Mouse (Mus musculus) right cerebral cortex, postnatal 14 days (tissue): ENCODE measurements around the gene Rbm20.
A peak's percentile ranks its signal among the peaks of the same experiment; 100 is the strongest.

ENCODE experiments used
- DNase-seq: peaks from one replicate; pipeline ENCODE4 v3.0.0; 2022

Rbm20 gene

DNA sequence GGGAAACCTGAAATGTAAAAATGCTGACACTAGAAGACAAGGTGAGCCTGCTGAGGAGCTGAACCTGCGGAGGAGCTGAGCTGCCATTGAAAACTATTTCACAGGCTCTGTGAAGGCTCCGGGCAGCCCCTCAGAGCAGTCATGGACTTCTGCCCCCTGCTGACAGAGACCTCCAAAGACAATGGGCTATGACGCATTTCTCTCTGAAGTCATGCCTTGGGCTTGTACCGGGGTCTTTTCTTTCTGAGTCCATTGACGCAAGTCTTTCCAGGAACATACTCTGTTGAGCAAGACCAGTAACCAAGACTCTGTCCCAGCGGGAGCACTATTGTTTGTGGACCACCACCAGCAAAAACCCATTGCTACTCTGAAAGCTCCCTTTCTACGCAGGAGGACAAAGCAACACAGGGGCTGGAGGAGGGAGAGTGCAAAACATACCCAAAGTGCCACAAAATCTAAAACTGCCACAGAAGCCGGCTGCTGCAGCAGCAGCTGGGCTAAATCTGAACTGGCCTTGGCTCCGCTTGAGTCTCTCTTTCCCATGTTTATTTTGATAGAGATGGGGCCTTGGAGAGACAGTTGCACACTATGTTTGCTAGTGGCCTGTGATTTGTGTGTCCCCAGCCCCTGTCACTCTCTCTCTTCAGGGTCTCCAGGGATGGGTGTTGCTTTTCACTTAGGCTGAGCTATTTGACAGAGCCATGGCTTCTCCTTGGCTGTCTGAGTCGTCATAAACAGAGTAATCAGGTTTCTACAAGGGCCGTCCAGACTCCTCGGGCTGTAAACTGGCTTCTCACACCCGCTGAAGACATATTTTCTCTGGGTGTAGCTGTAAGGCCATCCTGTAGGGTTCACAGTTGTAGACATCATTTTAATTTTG, 144.4 kb downstream of the Rbm20 start:
- no peak for DNase-seq

- DNase-seq: no peak
Observed at GRCm38 (mm10) chr19:53823847-53824246, 146.7 kb downstream of the Rbm20 start.

DNA sequence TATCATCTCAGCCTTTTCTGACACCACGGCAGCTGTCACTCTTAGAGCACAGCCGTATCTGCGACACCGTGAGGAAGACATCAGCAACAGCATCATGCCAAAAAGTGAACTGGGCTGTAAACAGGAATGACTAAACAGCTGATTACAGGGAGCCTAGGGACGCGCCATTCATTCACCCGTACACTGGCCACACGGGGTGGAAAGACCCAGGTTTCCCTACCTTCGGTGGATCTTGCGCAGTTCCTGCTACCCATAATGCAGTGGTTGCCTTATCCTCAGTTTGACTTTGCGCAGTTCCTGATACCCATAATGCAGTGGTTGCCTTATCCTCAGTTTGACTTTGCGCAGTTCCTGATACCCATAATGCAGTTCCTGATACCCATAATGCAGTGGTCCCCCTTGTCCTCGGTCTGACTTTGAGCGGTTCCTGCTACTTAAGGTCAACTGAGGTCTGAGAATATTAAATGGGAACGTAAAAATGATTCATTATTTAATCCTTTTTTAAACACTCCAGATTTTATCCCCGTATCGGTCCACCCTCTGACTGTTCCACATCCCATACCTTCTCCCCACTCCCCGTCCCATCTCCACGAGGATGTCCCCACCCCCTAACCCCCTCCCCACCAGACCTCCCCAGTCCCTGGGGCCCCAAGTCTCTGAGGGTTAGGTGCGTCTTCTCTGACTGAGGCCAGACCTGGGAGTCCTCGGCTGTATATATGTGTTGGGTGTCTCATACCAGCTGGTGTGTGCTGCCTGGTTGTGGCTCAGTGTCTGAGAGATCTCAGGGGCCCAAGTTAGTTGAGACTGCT, 148.0 kb downstream of the Rbm20 start:
- no peak for DNase-seq

DNA sequence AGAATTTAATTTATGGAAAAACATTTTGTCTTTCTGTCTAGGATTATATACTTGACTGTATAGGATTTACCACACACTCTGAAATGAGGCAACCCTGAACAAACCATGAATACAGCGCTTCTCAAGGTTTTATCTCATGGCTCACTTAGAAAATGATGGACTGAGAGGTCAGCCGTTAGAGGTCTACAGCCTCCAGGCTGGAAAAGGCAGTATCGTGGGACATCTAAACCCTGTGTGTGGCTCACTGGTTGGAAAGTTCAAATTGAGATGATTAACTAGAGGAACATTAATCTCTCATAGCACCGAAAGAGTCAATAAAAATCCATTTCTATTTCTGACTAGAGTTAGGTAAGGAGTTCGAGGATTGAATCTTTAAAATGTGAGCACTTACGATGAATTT, 152.9 kb downstream of the Rbm20 start:
- no peak for DNase-seq

GRCm38 (mm10) chr19:53830407-53831163, 153.5 kb downstream of the Rbm20 start:
- no peak for DNase-seq

GRCm38 (mm10) chr19:53831164-53831448, 154.0 kb downstream of the Rbm20 start:
- DNase-seq: no peak

GRCm38 (mm10) chr19:53832512-53832911, 155.4 kb downstream of the Rbm20 start:
- no peak for DNase-seq

GRCm38 (mm10) chr19:53833745-53834369, 156.8 kb downstream of the Rbm20 start:
- DNase-seq: no peak

- DNase-seq: no peak
Observed at GRCm38 (mm10) chr19:53836569-53837454, 159.7 kb downstream of the Rbm20 start.

DNA sequence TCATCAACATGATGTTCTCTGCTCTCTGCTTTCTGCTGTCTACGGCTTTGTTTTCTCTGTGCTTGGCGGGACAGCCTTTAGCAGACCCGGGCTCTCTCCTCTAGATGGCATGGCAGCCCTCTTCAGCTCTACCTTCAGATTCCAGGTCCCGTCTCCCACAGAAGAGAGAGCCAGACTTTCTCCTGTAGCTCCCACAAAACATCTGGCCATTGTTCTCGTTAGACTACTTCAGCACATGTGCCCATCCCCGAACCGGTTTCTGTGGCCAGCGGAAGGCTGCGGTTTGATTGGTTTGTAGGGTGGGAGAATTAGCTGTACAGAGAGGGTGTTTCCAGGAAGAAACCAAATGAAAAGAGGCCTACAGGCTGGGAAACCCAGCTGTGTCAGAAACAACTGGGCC, 161.7 kb downstream of the Rbm20 start:
- DNase-seq: no peak

DNA sequence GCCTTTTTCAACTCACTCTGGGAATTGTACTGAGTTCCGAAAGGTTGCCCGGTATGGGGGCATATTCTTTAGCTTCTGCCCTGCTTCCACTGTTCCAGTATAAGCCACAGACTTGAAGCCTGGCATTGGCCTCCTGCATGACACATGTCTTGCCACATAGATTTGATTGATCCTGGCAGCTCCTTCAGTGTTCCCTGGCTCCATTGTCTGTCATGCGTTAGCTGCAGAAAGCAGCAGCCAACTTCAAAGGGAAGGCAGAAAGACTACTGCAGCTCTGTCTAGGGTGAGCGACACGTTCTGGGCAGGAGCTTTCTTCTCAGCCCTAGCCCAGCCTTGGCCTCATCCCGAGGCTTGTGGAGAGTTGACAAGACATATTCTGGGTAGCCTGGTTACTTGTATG, 162.7 kb downstream of the Rbm20 start:
- DNase-seq: no peak

GRCm38 (mm10) chr19:53841915-53842314, 164.8 kb downstream of the Rbm20 start:
- peak; percentile 60 for DNase-seq

DNA sequence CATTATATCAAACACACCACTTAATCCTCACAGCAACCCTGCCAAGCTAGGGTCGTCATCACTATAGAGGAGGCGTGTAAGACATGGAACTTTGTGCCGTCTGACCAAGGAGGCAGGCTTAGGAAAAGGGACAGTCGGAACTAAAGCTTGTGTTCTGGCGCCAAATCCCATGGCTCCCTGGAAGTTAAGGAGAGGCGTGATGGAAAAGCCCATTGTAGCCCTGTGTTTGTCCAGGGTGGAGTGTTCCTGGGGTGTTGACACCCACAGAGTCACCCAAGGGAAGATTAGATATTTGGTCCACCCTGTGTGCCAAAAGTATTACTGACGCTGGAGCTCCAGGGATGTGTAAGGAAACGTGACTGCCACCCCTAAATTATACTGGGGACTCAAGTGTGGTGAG, 166.9 kb downstream of the Rbm20 start:
- DNase-seq: no peak

GRCm38 (mm10) chr19:53848272-53848995, 171.3 kb downstream of the Rbm20 start:
- no peak for DNase-seq

DNA sequence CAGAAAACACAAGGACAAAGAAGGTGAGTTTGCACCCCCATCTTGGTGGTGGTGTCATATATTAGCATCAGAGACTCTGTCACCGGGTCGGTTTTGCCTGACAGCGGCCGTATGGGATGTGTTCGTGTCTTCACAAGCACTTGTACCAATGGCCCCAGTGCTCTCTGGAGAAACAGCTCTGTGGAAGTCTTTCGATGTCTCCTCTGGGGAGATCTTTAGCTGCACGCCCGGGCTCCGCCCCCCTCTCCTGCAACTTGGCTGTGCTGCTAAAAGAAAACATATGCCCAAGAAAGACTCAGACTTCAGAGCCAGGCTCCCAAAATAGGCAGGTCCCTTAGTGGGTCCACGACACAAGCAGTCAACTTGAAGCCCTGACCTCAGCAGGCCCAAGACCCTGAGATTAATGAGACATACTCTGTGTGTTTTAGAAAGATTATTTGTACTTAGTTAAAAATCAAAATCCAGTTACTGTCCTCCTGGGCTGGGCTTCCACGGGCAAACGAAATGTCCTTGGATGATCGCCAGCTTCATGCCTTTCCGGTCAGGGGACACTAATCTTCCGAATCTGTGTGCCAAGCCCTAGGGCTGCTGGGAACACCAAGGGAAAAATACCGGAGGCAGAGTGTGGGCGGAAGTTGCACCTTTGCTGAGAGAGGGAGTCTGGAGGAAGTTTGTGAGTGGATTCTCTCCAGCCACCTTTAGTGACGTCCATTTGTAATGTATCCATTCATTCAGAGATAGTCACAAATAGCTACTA, 173.2 kb downstream of the Rbm20 start:
- DNase-seq: no peak

DNA sequence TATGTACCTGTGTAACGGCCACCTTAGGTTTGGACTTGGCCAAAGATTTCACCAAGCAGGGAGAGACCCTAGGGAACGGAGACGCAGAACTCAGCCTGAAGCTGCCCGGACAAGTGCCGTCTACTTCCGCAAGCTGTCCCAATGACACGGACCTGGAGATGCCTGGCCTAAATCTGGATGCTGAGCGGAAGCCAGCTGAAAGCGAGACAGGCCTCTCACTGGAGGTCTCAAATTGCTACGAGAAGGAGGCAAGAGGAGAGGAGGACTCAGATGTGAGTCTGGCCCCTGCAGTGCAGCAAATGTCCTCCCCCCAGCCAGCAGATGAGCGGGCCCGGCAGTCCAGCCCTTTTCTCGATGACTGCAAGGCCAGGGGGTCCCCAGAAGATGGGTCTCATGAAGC, 174.2 kb downstream of the Rbm20 start:
- no peak for DNase-seq

GRCm38 (mm10) chr19:53851826-53852698, 175.0 kb downstream of the Rbm20 start:
- DNase-seq: no peak

DNA sequence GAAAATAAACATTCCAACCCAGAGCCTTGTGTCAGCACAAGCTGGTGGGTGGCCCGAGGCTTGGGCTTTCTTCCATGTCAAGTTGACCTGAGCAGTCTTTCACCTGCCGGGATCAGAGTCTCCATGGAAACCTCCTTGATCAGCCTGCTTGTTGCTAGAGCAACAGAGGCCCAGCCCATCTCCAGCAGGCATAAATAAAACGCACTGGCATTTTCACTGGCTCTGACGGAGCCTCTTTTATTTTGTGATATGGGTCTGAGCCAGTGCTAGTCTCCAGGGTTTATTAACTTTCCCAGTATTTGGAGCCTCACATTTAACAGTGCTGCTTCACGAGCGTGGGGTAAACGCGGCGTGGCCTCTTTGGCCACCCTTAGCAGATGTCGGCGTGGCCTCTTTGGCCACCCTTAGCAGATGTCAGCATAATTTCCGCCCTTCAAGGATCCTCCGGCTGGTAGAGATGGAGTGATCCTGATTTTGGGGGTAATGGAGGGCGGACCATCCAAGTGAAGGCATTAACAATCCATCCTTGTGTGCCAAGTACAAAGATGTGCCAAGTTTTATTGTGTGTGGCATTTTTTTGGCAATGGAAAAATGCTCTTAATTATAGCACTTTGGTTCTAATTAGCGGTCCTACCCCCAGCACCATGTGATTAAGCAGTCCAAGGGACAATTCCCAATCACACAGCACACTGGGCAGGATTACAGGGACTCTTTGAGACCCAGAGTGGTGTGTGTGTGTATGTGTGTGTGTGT, 175.8 kb downstream of the Rbm20 start:
- peak; percentile 51 for DNase-seq

DNA sequence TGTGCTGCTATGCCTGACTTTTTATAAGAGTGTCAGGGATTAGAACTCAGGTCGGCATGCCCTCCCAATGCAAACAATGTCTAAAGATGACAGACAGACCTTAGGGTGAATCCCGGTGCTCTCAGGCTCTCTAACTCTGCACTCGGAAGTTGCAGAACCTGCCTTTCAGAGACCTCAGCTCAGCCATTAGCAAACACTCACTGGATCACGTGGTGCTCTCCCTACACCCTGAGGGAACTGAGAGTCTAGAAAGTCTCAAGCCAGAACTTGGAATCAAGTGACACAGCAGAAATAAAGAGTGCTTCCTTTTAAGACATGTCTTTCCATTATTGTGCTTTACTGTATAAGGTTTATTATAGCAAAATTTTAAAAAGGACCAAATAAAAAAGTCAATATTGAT, 177.9 kb downstream of the Rbm20 start:
- DNase-seq: no peak
